Mouse (Mus musculus) lung, embryonic 16.5 days (tissue): ENCODE measurements around the gene March1. TPM values are rescaled to one million over a fixed set of nuclear protein-coding genes. Genes with fewer than 3 reads are reported as not detected.

Source experiments
- ATAC-seq: fragments of 200-750 bp; cut with Nextera tagmentation; 2 replicates; pipeline ENCODE4 v1.8.0; 2017; ENCODE audit warnings: low read depth, mild to moderate bottlenecking, moderate library complexity
- H3K27ac ChIP-seq: fragments of 300-500 bp; sonication (generic); 2 replicates; pipeline ENCODE4 v1.5.1; 2014; ENCODE audit warnings: mild to moderate bottlenecking, control low read depth, low read length
- H3K27me3 ChIP-seq: fragments of 300-500 bp; sonication (generic); 2 replicates; pipeline ENCODE4 v1.6.1; 2014; ENCODE audit warnings: low read depth, low read length, mixed read lengths; ENCODE audit not compliant: control insufficient read depth, insufficient read depth
- H3K36me3 ChIP-seq: fragments of 300-500 bp; sonication (generic); 2 replicates; pipeline ENCODE4 v1.6.1; 2014; ENCODE audit warnings: low read length; ENCODE audit not compliant: control insufficient read depth, insufficient read depth
- H3K4me1 ChIP-seq: fragments of 300-500 bp; sonication (generic); replicated peaks from 2 replicates; pipeline ENCODE4 v1.6.1; 2014; ENCODE audit warnings: low read length, mixed read lengths; ENCODE audit not compliant: control insufficient read depth, insufficient read depth
- H3K4me2 ChIP-seq: fragments of 300-500 bp; sonication (generic); 2 replicates; pipeline ENCODE4 v1.6.1; 2014; ENCODE audit warnings: low read depth, low read length, control low read depth
- H3K4me3 ChIP-seq: fragments of 300-500 bp; sonication (generic); 2 replicates; pipeline ENCODE4 v1.5.1; 2014; ENCODE audit warnings: mild to moderate bottlenecking, low read length, control low read depth
- H3K9ac ChIP-seq: fragments of 300-500 bp; sonication (generic); 2 replicates; pipeline ENCODE4 v1.6.1; 2014; ENCODE audit warnings: low read length, control low read depth
- H3K9me3 ChIP-seq: fragments of 300-500 bp; sonication (generic); 2 replicates; pipeline ENCODE4 v1.6.1; 2016; ENCODE audit warnings: low read length; ENCODE audit not compliant: control insufficient read depth
- WGBS: fragments of 180-500 bp; shearing (Covaris S2); extraction: QIAGEN DNeasy Blood & Tissue Kit; methylation state at CpG from one replicate; pipeline ENCODE4 v1.1.7; 2014; 5-methylcytosine and 5-hydroxymethylcytosine counted together
- polyA plus RNA-seq: library from polyadenylated mRNA; unstranded; fragments of >200 nt; fragmentation: Nextera tagmentation; extraction: Ambion mirVana; gene quantifications from 2 replicates; pipeline ENCODE4 v1.2.1, GENCODE M21; 2015

Gene March1
- polyA plus RNA-seq, 1 experiment from 2014 or later: 0.54 TPM

DNA sequence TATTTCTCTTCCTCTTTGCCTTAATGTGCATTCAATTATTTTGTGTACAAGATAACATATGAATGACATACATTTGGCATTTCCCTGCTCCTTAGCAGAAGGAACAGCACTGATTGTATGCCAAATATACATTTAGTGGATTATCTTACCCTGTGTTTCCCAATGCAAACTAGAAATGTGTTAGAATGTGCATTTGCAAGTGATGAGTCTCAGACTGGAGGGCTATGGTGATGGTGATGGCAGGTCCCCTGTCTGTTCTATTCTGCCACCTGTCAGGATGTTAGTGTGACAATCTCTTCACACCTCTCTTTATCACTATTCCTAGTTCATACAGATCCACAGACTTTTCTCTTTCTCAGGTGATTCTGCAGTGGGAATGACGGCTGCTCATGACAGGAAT, 480.4 kb downstream of the March1 start:
- no peak overlapping the region for H3K9ac ChIP-seq
- 56% methylated on average over 1 of the region's 1 CpGs for WGBS

DNA sequence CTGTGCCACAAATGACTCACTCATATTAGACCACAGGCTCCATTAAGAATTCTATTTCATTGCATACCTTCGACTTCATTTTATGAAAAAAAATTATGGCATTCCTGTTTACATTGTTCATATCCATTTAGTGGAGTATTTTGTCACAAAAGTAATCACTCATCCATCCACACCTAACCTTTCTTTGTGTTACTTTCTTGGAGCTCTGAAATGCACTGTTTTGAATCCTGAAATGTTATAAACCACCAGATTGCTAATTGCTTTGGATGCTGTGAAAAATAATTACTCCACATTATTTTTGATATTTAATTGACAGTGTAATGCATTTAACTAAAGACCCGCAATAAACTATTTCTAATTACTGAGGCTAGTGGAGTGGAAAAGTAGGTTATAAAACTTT, 501.6 kb downstream of the March1 start:
- Histone ChIP-seq H3K4me3 (no peak overlapping the region), H3K9ac (no peak overlapping the region), H3K4me1 (no peaks in the 10 kb centered on the region), H3K9me3 (no peaks in the 10 kb centered on the region), H3K36me3 (no peaks in the 10 kb centered on the region), H3K27me3 (no peaks in the 10 kb centered on the region), H3K27ac (no peak overlapping the region), H3K4me2 (no peak overlapping the region)
- 64% methylated on average over 2 of the region's 2 CpGs for WGBS
- no peak for ATAC-seq

More for the DNA sequence above, 480.4 kb downstream of the March1 start:
- Histone ChIP-seq H3K27me3 (no peaks in the 10 kb centered on the region), H3K27ac (no peak overlapping the region), H3K4me1 (no peaks in the 10 kb centered on the region), H3K4me3 (no peak overlapping the region), H3K4me2 (no peak overlapping the region), H3K36me3 (no peaks in the 10 kb centered on the region), H3K9me3 (no peaks in the 10 kb centered on the region)
- ATAC-seq: no peak

DNA sequence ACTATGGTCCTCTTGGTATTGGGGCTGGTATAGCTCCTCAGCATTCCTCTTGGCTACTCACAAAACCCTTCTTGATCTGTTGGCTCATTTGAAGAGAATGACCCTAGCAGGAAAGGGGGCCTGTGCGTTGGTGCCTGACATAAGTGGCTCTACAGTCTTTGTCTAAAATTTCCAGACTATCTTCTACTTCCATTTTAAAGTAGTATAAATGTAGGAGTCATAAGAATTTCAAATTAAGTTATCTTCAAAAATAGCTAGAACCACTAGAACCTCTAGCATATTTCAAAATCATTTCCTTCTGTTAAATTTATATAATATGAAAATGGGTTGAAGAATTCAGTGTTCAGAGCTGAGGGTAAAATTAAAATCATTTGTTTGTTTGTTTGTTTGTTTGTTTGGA, 541.9 kb downstream of the March1 start:
- Histone ChIP-seq H3K36me3 (no peaks in the 10 kb centered on the region), H3K4me2 (no peak overlapping the region), H3K4me1 (no peaks in the 10 kb centered on the region), H3K9me3 (no peaks in the 10 kb centered on the region), H3K4me3 (no peak overlapping the region), H3K9ac (no peak overlapping the region), H3K27ac (no peak overlapping the region), H3K27me3 (no peaks in the 10 kb centered on the region)
- ATAC-seq: no peak
- WGBS: 63% methylated on average over 1 of the region's 1 CpGs

DNA sequence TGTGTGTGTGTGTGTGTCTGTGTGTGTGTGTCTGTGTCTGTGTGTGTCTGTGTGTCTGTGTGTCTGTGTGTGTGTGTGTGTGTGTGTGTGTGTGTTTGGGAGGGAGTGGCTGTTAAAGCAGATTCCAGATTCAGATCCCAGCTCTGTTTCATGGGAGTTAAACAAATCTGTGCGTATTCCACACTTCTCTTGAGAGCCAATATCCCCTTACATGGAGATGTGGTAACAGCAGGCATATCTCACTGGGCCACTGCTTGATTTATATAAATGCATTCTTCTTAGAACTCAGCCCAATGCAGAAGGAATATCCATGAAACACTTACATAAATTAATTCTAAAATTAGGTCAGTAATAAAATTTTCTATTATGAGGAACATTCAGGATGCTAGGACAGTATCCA, 549.1 kb downstream of the March1 start:
- WGBS: 54% methylated on average over 1 of the region's 1 CpGs

DNA sequence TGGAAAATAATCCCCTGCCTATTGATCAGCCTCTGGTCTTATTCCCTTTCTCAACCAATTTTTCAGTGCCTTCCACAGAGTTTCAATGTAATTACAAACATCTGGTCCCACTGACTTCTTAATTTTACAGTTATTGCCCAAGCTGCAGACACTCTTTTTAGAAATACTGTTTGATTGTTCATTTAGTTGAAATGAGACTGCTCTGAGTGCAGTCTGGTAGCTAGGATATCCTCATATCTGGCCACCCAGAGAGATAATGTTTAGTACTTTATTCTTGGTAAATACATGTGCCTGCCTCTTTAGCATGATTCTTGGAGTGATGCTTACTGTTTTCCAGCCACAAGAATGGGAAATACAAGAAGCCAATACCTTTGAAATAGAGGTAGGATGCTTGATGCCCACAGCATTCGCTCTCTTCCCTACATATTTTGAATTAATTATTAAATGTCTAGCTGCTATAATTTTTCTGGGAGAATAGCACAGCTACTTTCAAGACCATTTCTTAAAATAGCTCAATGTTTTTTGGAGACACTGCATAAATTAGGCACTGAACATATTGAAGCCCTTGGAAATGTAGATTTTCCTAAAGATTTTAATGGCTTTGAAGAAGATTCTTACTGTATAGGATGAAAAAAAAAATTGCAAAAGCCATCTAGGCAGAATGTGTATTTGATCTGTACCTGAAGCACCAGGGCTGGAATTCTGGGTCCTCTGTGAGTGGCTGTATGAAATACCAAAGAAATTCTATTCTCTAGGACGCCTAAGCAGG, 549.9 kb downstream of the March1 start:
- ATAC-seq: no peak
- Histone ChIP-seq H3K4me1 (no peaks in the 10 kb centered on the region), H3K27me3 (no peaks in the 10 kb centered on the region), H3K4me3 (no peak overlapping the region), H3K27ac (no peak overlapping the region), H3K4me2 (no peak overlapping the region), H3K9me3 (no peaks in the 10 kb centered on the region), H3K36me3 (no peaks in the 10 kb centered on the region), H3K9ac (no peak overlapping the region)
- WGBS: 64% methylated on average over 2 of the region's 2 CpGs

More for the DNA sequence above, 549.1 kb downstream of the March1 start:
- no peaks in the 10 kb centered on the region for H3K27me3 ChIP-seq
- no peak overlapping the region for H3K27ac ChIP-seq
- H3K4me1 ChIP-seq: no peaks in the 10 kb centered on the region
- H3K4me2 ChIP-seq: no peak overlapping the region
- no peaks in the 10 kb centered on the region for H3K36me3 ChIP-seq
- no peak overlapping the region for H3K9ac ChIP-seq
- H3K9me3 ChIP-seq: no peaks in the 10 kb centered on the region
- no peak overlapping the region for H3K4me3 ChIP-seq
- no peak for ATAC-seq

DNA sequence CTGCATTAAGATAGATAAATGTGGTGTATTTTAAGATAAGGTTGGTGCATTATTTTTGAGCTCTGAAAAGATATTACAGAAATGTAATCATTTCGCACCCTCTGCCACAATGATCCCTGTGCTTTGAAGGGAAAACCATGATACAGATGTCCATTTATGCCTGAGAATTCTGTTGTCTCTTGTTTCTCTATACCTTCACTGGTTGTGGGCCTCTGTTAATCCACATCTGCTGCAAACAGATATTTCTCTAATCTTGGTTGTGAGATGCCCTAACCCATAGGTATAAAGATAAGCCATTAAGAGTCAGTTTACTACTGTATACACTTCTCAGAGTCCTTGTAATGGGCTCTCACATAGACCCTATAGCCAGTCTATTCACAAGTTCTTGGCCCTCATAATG, 561.6 kb downstream of the March1 start:
- Histone ChIP-seq H3K4me3 (no peak overlapping the region), H3K27ac (no peak overlapping the region), H3K36me3 (no peaks in the 10 kb centered on the region), H3K9me3 (no peaks in the 10 kb centered on the region), H3K4me2 (no peak overlapping the region), H3K9ac (no peak overlapping the region), H3K27me3 (no peaks in the 10 kb centered on the region), H3K4me1 (no peaks in the 10 kb centered on the region)
- ATAC-seq: no peak
- 80% methylated on average over 1 of the region's 1 CpGs for WGBS

DNA sequence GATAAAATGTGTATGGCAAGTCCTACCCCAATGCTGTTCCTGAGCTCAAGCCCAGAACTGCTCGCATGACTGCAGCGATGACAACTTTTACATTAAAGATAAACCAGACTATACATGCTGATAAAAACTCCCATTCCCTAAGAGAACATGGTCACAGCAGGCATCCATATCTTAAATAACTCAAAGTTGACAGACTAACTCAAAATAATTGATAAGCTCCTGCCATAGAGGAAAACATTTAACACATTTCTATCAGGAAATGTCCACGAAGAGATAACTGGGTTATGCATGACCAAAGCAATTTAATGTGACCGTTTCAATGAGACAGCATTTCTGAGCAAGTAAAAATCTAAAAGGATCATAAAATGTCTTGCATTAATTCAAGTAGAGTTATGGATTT, 563.6 kb downstream of the March1 start:
- ATAC-seq: no peak
- H3K36me3 ChIP-seq: no peaks in the 10 kb centered on the region
- H3K4me2 ChIP-seq: no peak overlapping the region
- H3K4me1 ChIP-seq: no peaks in the 10 kb centered on the region
- no peak overlapping the region for H3K27ac ChIP-seq
- H3K4me3 ChIP-seq: no peak overlapping the region
- no peaks in the 10 kb centered on the region for H3K9me3 ChIP-seq
- no peaks in the 10 kb centered on the region for H3K27me3 ChIP-seq
- WGBS: 48% methylated on average over 4 of the region's 4 CpGs
- no peak overlapping the region for H3K9ac ChIP-seq

DNA sequence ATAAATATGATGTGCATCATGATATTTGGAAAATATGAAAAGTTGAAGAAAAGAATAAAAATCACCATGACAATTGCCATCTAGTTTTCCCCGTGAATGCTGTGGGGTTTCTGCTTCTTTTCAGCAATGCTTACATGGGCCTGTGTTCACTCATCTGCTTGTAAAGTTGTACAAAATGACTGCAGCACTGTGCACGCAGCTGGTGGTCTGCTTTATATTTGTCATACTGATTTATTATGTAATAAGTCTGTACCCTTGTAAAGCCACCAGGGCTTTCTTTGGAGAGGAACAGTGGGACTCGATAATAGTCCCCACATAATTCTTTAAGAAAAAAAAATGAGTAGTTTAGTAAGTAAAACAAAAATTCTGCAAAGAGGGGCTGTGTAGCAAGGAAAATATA, 564.6 kb downstream of the March1 start:
- no peak overlapping the region for H3K27ac ChIP-seq
- H3K4me2 ChIP-seq: no peak overlapping the region
- no peak for ATAC-seq
- no peak overlapping the region for H3K9ac ChIP-seq
- H3K4me3 ChIP-seq: no peak overlapping the region
- WGBS: 45% methylated on average over 3 of the region's 3 CpGs
- H3K27me3 ChIP-seq: no peaks in the 10 kb centered on the region
- H3K36me3 ChIP-seq: no peaks in the 10 kb centered on the region
- no peaks in the 10 kb centered on the region for H3K4me1 ChIP-seq
- no peaks in the 10 kb centered on the region for H3K9me3 ChIP-seq

DNA sequence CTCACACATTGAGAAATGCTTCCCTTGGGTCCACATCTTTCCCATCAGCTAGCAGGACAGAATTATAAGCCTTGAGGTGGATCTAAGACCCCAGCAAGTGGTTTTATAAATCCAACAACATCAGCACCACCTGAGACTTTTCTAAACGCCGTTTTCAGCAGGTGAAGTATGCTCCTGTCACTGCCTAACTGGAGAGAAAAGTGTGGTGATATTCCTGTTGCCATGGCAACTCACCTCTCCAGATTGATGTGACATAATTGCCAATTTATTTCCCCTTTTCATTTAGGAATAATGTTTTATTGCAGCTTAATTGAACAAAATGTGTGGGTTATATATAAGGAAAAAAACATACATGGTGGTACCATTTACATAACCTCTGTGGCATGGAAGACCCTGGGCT, 565.8 kb downstream of the March1 start:
- no peaks in the 10 kb centered on the region for H3K9me3 ChIP-seq
- H3K4me2 ChIP-seq: no peak overlapping the region
- H3K9ac ChIP-seq: no peak overlapping the region
- H3K4me1 ChIP-seq: no peaks in the 10 kb centered on the region
- H3K27ac ChIP-seq: no peak overlapping the region
- no peak for ATAC-seq
- WGBS: 56% methylated on average over 2 of the region's 2 CpGs
- H3K4me3 ChIP-seq: no peak overlapping the region
- no peaks in the 10 kb centered on the region for H3K27me3 ChIP-seq
- H3K36me3 ChIP-seq: no peaks in the 10 kb centered on the region

DNA sequence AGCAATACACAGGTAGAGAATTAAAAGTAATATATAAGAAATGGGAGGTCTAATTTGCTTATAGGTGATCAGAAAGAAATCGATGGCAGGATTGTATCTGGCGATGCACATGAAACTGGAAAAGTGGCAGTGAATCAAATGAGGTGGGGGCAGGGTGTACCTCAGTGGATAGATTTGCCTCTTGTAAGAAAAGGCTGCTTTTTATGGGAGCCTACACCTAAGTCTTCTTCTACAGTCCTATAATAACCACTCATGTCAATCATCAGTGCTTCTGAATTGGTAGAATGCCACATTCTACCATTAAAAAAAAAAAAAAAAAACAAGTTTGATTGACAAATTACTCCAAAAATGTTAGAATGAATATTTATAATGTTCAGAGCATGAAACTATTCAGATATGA, 567.5 kb downstream of the March1 start:
- Histone ChIP-seq H3K27ac (no peak overlapping the region), H3K9me3 (no peaks in the 10 kb centered on the region), H3K4me3 (no peak overlapping the region), H3K4me2 (no peak overlapping the region), H3K9ac (no peak overlapping the region), H3K27me3 (no peaks in the 10 kb centered on the region), H3K4me1 (no peaks in the 10 kb centered on the region), H3K36me3 (no peaks in the 10 kb centered on the region)
- no peak for ATAC-seq
- WGBS: 90% methylated on average over 2 of the region's 2 CpGs
